Mouse (Mus musculus): ENCODE results near the gene Taf8.

DNA sequence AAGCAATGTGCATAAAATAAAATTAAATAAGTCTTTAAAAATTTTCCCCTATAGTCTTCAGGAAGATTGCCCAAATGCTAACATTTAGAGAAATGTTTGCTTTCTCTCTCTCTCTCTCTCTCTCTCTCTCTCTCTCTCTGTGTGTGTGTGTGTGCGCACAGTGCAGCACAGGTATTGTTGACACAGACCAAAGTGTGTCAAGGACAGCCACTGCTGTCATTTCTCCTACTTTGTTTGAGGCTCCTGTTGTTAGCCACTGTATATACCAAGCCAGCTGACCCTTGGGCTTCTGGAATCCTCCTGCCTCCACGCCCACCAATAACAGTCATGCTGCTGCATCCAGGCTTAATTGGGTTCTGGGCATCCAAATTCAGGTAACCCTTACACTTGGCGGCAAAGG is 36.0 kb upstream of the Taf8 start:
- no peak for TF ChIP-seq CTCF (IDR thresholded peaks at IDR 0.05; ENCODE audit: insufficient read depth, low read length)
- no peak for TF ChIP-seq POLR2A (IDR thresholded peaks at IDR 0.05; ENCODE audit: borderline replicate concordance, extremely low read depth, low read depth, low read length)
